Mouse (Mus musculus) liver (tissue): ENCODE data around the gene Pi4ka.
"Not testable (repeated sequence)": the region's sequence is repeated elsewhere in the genome, so short reads cannot be mapped to it uniquely, and the experiment has no call there.

Experiments used
- DNase-seq: peaks from one replicate; pipeline ENCODE4 v3.0.0-alpha.2; 2020; ENCODE audit warnings: mixed read lengths

The Pi4ka gene

DNA sequence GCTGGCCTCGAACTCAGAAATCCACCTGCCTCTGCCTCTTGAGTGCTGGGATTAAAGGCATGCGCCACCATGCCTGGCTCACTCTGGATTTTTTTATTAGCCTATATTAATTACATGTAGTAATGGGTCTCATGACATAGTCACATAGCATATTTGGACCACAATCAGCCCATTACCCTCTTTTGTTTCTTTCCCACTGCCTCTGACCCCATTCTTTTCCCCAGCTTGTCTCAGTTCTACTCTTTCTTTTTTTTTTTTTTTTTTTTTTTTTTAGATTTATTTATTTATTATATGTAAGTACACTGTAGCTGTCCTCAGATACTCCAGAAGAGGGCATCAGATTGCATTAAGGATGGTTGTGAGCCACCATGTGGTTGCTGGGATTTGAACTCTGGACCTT, 174.6 kb downstream of the Pi4ka start:
- DNase-seq: not testable (repeated sequence)
